Mouse (Mus musculus) midbrain, postnatal 0 days (tissue): Measurements from ENCODE around the gene Gpr1. TPM values are rescaled to one million over a fixed set of nuclear protein-coding genes. Genes with fewer than 3 reads are reported as not detected.

ENCODE experiments used
- ATAC-seq: fragments of 200-750 bp; cut with Nextera tagmentation; 2 replicates; pipeline ENCODE4 v1.8.0; 2017; ENCODE audit warnings: moderate number of reproducible peaks, mild to moderate bottlenecking, moderate TSS enrichment, moderate library complexity; ENCODE audit not compliant: low FRiP score
- DNase-seq: peaks from one replicate; pipeline ENCODE4 v3.0.0-alpha.2; 2015; ENCODE audit warnings: low spot score
- H3K27ac ChIP-seq: fragments of 300-500 bp; sonication (generic); 2 replicates; pipeline ENCODE4 v1.5.1; 2014; ENCODE audit warnings: low read depth, mild to moderate bottlenecking, low read length, mixed read lengths
- H3K27me3 ChIP-seq: fragments of 300-500 bp; sonication (generic); 2 replicates; pipeline ENCODE4 v1.6.1; 2014; ENCODE audit warnings: low read length, control low read depth, mixed read lengths; ENCODE audit not compliant: insufficient read depth
- H3K36me3 ChIP-seq: fragments of 300-500 bp; sonication (generic); 2 replicates; pipeline ENCODE4 v1.6.1; 2014; ENCODE audit warnings: low read length, control low read depth, mixed read lengths; ENCODE audit not compliant: insufficient read depth
- H3K4me1 ChIP-seq: fragments of 300-500 bp; sonication (generic); 2 replicates; pipeline ENCODE4 v1.6.1; 2014; ENCODE audit warnings: mild to moderate bottlenecking, control low read depth, antibody characterized with exemption, low read length, mixed read lengths; ENCODE audit not compliant: insufficient read depth
- H3K4me2 ChIP-seq: fragments of 300-500 bp; sonication (generic); 2 replicates; pipeline ENCODE4 v1.6.1; 2014; ENCODE audit warnings: low read depth, mild to moderate bottlenecking, low read length, mixed read lengths; ENCODE audit not compliant: poor library complexity, severe bottlenecking
- H3K4me3 ChIP-seq: fragments of 300-500 bp; sonication (generic); 2 replicates; pipeline ENCODE4 v1.5.1; 2014; ENCODE audit warnings: low read depth, mild to moderate bottlenecking, low read length, moderate library complexity
- H3K9ac ChIP-seq: fragments of 300-500 bp; sonication (generic); replicated peaks from 2 replicates; pipeline ENCODE4 v1.6.1; 2014; ENCODE audit warnings: mild to moderate bottlenecking, low read length, moderate library complexity, mixed read lengths; ENCODE audit not compliant: poor library complexity, severe bottlenecking
- H3K9me3 ChIP-seq: fragments of 300-500 bp; sonication (generic); 2 replicates; pipeline ENCODE4 v1.6.1; 2016; ENCODE audit warnings: low read length, control low read depth
- CTCF ChIP-seq: IDR thresholded peaks from 2 replicates; pipeline ENCODE4 v1.5.1; 2016; ENCODE audit warnings: antibody characterized with exemption, mild to moderate bottlenecking
- WGBS: fragments of 180-500 bp; shearing (Covaris S2); extraction: QIAGEN DNeasy Blood & Tissue Kit; methylation state at CpG from one replicate; pipeline ENCODE4 v1.1.7; 2014; 5-methylcytosine and 5-hydroxymethylcytosine counted together
- polyA plus RNA-seq: library from polyadenylated mRNA; unstranded; fragments of >200 nt; fragmentation: Nextera tagmentation; extraction: Ambion mirVana; gene quantifications from 2 replicates; pipeline ENCODE4 v1.2.1, GENCODE M21; 2015
- total RNA-seq: library from RNA; depleted of rRNA; stranded (reverse); fragments of >200 nt; gene quantifications from 2 replicates; pipeline ENCODE4 v1.2.3, GENCODE M21; 2014

Gpr1 gene
- total and polyA plus RNA-seq, 2 experiments from 2014 or later, result 0.16 to 1.2 TPM

DNA sequence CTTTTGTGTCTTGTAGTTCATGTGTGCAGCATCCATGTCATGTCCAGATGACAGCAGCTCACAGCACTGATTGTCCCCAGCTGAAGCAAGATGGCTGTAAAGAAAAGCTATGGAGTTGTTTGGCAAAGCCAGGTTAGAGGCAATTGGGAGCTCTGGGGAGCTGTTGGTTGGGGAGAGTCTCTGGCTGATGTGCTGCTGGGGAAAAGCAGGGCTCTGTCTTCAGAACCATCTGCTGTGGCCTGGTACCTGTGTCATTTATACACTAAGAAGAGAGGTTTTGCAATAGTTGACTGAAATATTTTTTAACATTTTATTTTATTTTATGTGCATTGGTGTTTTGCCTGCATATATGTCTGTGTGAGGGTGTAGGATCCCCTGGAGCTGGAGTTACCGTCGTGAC, 44.2 kb upstream of the Gpr1 start:
- no peak for TF ChIP-seq CTCF
- Histone ChIP-seq H3K4me3 (no peak overlapping the region), H3K9ac (no peak overlapping the region), H3K27ac (no peak overlapping the region), H3K4me1 (no peaks in the 10 kb centered on the region), H3K9me3 (no peaks in the 10 kb centered on the region), H3K4me2 (no peak overlapping the region), H3K36me3 (no peaks in the 10 kb centered on the region), H3K27me3 (peaks cover 35% of the 10 kb centered on the region)
- DNase-seq (no peak), ATAC-seq (no peak)
- WGBS, result 32% methylated on average over 2 of the region's 2 CpGs

DNA sequence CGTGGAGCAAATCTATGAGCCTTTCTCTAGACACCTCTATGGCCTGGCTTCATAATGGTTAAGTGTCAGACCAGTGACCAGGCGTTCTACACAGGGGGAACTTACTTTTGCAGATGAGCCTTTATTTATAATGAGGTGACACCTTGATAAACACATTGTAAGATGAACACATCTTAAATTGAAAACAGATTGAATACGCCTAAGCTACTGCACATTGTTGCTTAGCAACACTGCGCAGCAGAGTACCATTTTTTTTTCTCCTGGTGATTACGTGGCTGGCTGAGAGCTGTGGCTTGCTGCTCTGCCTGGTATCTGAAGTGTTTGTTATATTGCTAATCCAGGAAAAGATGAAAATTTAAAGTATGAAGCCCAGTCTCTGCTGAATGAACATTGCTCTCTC, 41.7 kb upstream of the Gpr1 start:
- DNase-seq (peak; percentile 69), ATAC-seq (peak; percentile 78; the same call in 1 of the 2 replicates)
- Histone ChIP-seq H3K4me3 (no peak overlapping the region), H3K27me3 (peaks cover 46% of the 10 kb centered on the region), H3K4me1 (no peaks in the 10 kb centered on the region), H3K9me3 (no peaks in the 10 kb centered on the region), H3K9ac (no peak overlapping the region), H3K4me2 (no peak overlapping the region), H3K36me3 (no peaks in the 10 kb centered on the region), H3K27ac (peak overlapping the region; percentile 70)
- 7% methylated on average over 5 of the region's 5 CpGs for WGBS
- no peak for TF ChIP-seq CTCF

DNA sequence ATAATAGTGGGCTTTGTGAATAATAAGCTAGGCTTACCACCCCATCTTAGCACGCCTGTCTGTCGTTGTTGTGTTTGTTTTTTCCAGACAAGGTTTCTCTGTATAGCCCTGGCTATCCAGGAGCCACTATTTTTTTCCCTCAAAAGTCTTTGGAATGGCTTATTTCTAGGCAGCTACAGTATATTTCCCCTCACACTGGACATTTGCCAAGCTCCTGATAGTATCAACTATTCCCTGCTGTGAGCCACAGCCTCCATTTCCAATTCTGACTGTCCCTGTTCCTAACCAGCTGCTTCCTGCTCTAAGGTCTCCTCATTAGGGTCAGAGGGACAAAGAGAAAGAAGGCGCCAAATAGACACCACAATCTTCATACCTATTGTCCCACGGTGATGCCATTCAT, 40.8 kb upstream of the Gpr1 start:
- 0 out of 2 replicates have a peak overlapping the region, but pooled peaks have one; percentile 70 for H3K27ac ChIP-seq
- DNase-seq (no peak), ATAC-seq (no peak)
- H3K27me3 ChIP-seq, result peaks cover 46% of the 10 kb centered on the region
- H3K4me2 ChIP-seq, result no peak overlapping the region
- H3K4me3 ChIP-seq, result no peak overlapping the region
- H3K9me3 ChIP-seq, result no peaks in the 10 kb centered on the region
- H3K4me1 ChIP-seq, result no peaks in the 10 kb centered on the region
- WGBS, result 12% methylated on average over 4 of the region's 4 CpGs
- no peak for TF ChIP-seq CTCF
- H3K36me3 ChIP-seq, result no peaks in the 10 kb centered on the region
- H3K9ac ChIP-seq, result no peak overlapping the region

DNA sequence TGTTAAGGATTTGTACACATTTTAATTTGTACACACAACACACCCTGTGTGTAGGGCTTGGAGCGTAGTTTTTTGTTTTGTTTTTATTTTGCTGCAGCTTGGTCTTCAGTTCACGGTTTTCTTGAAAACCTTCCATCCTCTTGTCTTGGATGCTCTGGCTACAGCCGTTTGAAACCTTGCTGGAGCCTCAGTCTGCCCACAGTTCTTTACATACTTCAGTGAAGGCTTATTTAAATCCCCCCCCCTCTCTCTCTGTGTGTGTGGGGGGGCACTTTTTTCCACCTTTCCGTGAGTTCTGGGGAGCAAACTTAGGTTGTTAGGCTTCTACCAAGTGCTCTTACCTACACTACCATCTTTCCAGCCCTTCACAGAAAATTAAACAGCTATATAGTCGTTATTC, 38.9 kb upstream of the Gpr1 start:
- Histone ChIP-seq H3K4me2 (no peak overlapping the region), H3K36me3 (no peaks in the 10 kb centered on the region), H3K27ac (no peak overlapping the region), H3K27me3 (peaks cover 45% of the 10 kb centered on the region), H3K9me3 (no peaks in the 10 kb centered on the region), H3K9ac (no peak overlapping the region), H3K4me1 (peaks cover 3% of the 10 kb centered on the region; the same call in 1 of the 2 replicates), H3K4me3 (no peak overlapping the region)
- DNase-seq (no peak), ATAC-seq (no peak)
- 15% methylated on average over 5 of the region's 5 CpGs for WGBS
- TF ChIP-seq CTCF, result no peak

DNA sequence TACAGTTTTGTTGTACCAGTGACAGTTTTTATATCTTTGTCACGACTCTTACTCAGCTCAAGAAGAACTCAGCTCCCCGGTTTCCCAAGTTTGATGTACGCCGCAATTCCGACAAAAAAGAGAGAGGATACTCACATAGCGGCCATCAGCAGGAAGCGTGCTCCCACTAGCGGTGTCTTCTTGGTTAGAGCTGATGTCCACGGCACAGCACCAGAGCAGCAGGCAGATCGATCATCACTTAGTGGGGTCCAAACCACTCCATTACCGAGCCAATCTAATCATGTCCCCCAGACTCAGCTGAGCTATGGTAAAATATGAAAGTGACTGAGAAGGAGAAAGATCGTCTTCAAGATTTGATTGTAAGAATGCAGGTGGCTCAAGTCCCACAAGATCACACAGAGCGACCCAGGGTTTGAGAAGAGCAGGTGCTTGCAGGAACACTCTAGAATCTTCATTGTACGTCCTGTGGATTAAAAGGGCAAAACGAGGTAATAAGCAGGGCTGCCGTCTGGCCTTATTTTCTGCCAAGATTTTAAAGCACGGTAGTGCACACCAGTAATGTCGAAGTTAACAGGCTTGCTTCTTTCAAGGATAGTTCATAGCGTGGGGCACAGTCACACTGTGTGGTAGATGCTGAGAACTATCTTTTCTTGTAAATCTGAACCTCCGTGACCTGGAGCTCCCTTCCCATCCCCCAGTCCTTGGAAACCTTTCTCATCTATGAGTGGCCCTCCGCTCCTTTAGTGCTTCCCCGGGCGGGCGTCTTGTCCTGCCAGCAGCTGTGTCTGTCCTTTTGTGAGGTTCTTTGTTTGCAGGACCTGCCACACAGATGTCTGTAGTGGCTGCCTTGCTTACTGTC, 38.2 kb upstream of the Gpr1 start:
- peaks cover 4% of the 10 kb centered on the region; the same call in 1 of the 2 replicates for H3K4me1 ChIP-seq

DNA sequence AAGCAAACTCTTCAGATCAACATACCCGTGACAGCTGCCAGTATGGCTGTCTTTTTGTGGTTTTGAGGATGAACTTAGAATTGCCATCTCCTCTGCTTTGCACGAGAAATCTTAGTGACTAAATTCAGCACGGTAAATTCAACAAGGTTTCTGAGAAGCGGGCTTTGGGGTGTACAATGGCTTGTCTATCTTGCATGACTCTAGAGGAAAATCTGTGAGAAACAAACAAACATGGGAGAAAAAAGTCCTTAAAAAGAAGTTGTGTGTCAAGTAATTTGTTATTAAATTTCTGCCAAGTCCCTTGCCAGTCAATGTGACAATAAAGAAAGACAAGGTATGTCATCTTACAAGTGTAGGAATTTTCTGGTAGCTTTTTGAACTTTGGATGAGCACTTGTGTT, 34.9 kb upstream of the Gpr1 start:
- H3K4me3 ChIP-seq, result no peak overlapping the region
- no peak overlapping the region for H3K4me2 ChIP-seq
- H3K27ac ChIP-seq, result no peak overlapping the region
- H3K9me3 ChIP-seq, result no peaks in the 10 kb centered on the region
- WGBS, result 44% methylated on average over 4 of the region's 4 CpGs
- ATAC-seq (no peak), DNase-seq (no peak)
- H3K36me3 ChIP-seq, result no peaks in the 10 kb centered on the region
- peaks cover 4% of the 10 kb centered on the region; the same call in 1 of the 2 replicates for H3K4me1 ChIP-seq
- no peak overlapping the region for H3K9ac ChIP-seq
- no peak for TF ChIP-seq CTCF
- H3K27me3 ChIP-seq, result peaks cover 27% of the 10 kb centered on the region; the same call in 1 of the 2 replicates

More for the DNA sequence above, 38.2 kb upstream of the Gpr1 start:
- Histone ChIP-seq H3K4me3 (no peak overlapping the region), H3K36me3 (no peaks in the 10 kb centered on the region), H3K27me3 (peaks cover 44% of the 10 kb centered on the region), H3K4me2 (no peak overlapping the region), H3K9me3 (no peaks in the 10 kb centered on the region), H3K9ac (no peak overlapping the region), H3K27ac (no peak overlapping the region)
- WGBS, result 30% methylated on average over 24 of the region's 24 CpGs
- TF ChIP-seq CTCF, result peak; percentile 69
- DNase-seq, result peak; percentile 60
- no peak for ATAC-seq
